Mouse (Mus musculus): Measurements from ENCODE around the gene Cldn10.

Gene Cldn10

DNA sequence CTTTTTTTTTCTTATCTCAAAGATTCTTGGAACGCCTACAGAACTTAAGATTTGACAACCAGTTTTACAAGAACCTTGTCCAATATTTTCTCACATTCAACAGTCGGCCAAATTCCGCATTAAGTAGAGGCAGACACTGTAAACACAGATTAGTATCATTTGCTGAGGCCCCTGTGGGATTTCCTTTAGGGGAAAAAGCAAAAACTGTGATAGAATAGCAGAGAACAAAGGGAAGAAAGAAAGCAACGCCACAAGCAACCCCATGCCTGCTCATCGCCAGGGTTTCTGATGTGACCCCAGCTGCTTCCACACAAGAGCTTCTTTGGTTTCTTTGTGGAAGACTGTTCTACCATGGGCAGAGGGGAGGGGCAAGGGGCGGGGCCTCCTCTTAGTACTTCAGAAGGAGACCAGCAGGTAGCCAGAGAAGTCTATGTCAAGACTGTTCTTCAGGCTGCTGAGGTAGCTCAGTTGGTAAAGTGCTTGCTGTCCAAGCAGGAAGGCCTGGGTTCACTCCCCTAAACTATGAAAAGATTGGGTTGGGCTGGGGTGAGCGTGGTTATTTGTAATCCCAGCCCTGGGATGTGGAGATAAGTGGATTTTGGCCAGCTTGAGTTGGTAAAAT lies 39.7 kb downstream of the Cldn10 start:
- DNase-seq (ENCODE audit: low read depth) = no peak

DNA sequence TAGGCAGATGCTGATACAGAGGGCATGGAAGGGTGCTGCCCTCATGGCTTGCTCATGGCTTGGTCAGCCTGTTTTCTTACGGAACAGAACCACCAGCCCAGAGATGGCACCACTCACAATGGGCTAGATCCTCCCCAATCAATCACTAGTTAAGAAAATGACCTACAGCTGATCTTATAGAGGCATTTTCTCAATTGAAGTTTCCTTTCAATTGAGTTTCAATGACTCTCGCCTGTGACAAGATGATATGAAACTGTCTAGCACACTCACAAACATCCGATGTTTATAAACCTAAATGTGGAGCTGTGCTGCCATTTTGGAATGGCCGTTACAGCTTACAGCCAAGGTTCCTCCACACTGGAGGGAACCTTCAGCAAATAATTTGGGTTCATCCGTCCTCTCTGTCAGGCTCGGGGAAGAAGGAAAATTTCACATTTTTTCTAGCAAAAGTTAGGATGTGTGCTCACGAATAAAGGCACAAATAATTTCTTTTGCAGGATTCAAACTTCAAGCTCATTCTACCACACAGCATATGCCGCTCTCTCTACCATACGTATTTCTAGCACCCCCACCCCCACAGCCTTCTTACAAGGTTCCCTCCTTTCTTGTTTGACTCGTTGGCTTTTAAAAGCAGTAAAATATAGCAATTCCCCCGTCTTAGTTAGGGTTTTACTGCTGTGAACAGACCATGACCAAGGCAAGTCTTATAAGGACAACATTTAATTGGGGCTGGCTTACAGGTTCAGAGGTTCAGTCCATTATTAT lies 41.8 kb downstream of the Cldn10 start:
- DNase-seq (ENCODE audit: low read depth) = no peak

DNA sequence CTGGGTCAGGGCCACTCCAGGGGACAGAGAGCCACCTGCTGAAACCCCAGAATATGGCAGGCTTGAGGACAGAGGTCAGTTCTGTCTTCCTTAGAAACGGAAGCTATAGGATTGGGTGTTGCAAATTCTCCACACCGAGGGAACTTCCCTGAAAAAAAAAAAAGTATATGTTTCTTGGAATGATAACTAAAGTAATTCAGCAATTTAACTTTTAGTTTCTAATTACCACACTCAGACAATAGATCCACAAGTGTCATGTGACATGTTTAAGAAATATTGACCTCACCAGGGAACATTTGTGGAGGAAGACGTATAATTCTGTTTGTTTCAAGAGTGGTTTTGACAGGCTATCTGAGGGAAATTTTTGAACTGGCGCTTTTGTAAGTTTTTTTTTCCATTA lies 43.9 kb downstream of the Cldn10 start:
- no peak for DNase-seq (ENCODE audit: low read depth)

DNA sequence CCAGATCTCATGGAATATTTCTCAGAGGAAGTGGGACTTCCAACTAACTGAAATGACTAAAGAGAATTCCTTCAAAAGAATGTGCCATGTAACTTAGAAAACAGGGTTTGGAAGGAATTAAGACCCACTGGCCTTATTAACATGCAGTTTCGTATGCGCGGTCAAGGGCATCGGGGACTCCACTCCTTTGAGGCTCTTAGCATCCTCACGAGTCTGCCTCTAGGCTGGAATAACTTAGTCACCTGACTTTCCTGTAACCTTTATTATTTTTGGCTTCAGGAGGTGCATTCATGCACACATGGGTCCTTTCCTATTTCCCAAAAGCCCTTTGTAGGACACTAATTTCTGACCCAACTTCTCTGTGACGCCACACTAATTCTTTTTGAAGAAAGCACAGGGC lies 45.5 kb downstream of the Cldn10 start:
- no peak for DNase-seq (ENCODE audit: low read depth)

DNA sequence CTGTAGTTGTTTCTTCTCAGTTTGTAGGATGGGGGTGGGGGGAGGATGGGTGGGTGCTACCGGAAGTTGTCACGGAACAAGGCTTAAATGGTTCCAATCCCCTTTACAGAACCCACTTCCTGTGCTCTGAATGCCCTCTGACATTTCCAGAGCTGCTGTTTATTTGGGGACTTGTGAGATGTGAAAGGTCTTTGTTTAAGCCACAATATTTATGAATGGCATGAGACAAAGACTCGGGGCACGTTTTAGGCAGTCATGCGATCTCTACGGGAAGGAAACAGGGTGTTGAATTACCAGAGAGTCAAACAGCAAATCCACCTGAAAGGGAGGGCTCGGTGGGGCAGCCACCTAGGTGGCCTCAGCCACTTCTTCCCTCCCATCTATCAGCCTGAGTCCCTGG lies 46.6 kb downstream of the Cldn10 start:
- peak; percentile 88 for DNase-seq (ENCODE audit: low read depth)

DNA sequence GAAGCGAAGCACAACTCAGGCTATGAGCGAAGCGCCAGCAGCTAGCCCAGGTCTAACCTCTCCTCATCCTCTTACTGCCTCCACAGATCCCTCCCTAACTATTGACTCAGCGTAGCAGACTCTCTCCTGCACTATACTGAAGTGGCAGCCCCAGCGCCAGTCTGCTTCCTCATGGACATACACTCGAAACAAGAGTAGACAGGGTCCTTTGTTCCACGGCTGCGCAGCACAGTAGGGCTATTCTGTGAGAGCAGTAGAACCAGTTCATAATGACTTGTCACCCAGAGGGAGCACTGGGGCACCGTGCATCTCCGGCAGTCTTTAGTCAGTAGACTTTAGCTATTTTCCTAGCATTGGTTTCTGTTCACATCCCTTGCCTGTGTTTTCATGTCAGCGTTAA lies 48.4 kb downstream of the Cldn10 start:
- DNase-seq (ENCODE audit: low read depth) = no peak

DNA sequence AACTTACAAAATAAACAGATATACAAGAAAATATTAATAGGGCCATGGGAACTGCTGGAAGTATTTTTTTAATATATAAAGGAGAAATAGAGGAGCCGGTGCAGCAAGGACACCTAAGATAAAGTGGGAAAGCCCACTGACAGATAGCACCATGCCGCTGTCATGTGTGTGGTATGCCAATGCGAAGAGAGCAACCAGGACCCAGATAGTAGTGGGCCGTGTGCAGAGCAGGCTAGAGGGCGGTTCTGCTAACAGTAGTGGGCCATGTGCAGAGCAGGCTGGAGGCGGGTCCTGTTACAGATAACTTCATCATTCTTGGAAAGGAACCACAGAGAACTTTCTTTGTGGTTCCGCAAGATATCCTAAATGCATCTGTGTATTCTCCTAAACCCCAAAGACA lies 49.0 kb downstream of the Cldn10 start:
- DNase-seq (ENCODE audit: low read depth) = no peak

DNA sequence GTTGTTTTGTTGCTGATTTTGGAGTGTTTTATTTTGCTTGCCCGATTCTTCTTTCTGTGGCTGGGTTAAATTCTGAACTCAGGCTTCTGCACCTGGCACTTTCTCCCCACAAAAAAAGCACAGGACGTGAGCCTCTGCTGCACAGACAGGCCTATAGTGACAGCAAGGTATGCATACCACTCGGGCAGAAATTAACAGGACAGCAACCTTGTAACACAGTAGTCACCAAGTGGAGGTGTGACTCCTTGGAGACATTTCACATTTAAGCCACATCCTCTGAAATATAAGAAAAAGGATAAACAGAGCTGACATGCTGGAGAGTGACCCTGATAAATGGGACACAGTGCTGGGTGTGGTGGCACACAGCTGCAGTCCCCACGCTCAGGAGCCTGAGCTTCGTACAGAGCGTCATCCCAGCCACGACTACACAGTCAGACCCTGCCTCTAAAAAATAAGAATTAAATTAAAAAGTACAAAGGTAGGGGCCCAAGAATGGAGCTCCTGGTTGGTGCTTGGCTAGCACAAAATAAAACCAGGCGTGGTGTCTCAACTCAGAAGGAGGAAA lies 50.9 kb downstream of the Cldn10 start:
- no peak for DNase-seq (ENCODE audit: low read depth)

DNA sequence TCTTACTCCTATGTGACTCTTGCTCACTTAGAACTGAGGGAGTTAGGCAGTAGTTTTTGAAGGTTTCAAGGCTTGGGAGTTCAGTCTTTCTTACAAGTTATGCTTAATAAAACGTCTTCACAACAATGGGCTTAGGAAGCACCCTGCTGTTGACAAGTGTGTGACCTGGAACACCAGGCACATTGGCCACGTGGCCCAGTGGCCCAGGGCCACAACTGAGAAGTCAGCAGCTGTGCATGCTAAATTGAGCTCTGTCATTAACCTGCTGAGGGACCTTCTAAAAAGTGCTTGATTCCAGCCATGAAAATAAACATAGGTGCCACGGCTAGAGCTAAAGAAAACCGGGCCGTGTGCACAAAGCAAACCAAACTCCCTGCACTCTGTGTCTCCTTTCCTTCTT lies 51.7 kb downstream of the Cldn10 start:
- no peak for DNase-seq (ENCODE audit: low read depth)

DNA sequence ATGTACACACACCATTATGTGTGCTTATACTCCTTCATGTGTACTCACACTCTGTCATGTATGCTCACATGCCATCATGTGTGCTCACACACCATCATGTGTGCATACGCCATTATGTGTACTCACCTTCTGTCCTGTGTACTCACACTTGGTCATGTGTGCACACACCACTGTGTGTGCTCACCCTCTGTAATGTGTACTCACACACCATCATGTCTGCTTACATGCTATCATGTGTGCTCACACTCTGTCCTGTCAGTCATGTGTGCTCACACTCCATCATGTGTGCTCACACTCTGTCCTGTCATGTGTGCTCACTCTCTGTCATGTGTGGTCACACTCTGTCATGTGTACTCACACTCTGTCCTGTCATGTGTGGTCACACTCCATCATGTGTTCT lies 52.3 kb downstream of the Cldn10 start:
- DNase-seq (ENCODE audit: low read depth) = no peak

DNA sequence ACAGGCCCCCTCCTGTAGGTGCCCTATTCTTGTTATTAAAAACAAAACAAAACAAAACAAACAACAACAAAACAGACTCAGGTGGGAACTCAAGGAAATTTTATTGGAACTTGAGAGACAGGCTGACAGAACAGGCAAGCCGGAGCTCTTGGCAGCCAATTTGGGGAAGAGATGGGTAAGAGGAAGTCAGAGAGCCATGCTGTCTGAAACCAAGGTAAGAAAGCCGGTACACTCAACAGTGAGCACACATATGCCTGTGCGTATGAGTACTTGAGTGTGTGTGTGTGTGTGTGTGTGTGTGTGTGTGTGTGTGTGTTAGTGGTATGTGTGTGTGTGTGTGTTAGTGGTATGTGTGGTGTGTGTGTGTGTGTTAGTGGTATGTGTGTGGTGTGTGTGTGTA lies 54.6 kb downstream of the Cldn10 start:
- DNase-seq (ENCODE audit: low read depth) = no peak

DNA sequence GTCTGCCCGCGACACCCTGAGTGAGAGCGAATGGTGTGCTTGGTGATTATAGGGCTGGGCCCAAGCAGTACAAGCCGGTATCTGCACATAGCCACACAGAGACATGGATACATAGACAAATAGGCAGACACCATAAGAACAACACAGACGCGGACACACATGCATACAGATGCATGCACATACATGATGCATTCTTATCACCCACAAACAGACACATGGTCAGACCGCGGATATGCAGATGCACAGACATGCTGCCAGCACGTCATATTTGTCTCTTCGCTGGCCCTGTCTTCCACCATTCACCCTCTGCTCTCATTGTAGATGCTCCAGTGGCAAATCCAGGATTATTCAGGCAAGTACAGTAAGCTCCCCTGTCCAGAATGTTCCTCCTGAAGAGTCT lies 59.1 kb downstream of the Cldn10 start:
- no peak for DNase-seq (ENCODE audit: low read depth)

DNA sequence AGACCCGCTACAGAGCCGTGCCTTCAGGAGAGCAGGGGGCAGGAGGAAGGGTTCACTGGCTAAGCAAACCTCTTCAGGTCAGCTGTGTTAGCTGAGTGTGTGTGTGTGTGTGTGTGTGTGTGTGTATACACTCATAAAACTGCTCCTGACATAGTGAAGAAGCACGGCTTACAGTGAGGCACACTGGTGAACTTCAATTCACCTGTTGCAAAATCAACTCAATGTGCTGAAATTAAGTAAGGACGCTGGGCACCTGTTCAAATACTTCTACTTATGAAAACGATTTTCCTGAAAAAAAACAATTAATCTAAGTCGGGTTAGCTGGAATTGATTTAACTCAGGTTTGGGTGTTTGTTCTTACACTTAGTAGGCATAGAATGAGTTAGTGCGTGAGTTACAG lies 60.5 kb downstream of the Cldn10 start:
- no peak for DNase-seq (ENCODE audit: low read depth)

DNA sequence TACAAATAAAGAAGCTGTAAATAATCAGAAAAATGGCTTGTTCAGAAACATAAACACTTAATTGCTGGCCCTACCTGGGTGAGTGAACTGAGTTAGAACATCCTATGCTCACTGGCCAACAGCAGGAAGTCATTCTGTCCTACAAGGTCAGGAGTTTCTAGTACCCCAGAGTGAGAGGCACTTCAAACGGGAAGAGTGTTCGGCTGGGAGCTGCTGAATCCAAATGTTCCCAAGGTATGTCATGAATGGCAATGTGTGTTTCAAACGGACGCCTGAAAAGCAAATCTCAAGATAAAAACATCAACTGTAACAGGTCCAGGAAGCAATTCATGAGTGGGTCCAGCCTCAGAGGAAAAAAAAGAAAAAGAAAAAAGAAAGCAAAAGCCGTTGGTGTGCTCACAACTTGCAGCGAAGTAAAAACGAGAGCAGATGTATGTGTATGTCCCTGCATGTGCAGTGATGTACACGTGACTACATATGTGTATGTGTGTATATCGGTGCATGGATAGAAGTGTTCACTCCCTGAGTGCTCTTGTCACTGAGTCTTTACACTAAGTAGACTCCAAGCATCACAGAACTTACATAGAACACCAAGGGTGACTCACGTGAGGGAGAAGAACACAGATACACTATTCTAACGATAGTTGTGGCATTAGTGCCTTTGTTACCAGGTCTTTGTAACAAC lies 62.4 kb downstream of the Cldn10 start:
- peak; percentile 57 for DNase-seq (ENCODE audit: low read depth)

DNA sequence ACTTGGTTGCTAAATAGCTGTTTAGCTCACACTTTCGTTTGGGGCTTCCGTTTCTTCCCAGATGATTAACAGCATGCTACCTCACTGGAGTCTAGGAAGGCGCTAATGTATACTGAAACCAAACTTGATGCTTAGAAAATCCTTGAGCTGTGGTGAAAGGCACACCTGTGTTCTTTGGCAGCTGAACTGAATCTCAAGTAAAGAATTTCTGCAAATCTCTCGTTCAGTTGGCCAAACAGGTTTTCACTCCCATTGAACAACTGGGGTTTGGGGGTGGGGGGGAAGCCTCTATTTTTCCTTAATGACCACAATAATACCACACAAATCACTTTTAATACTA lies 63.0 kb downstream of the Cldn10 start:
- DNase-seq (ENCODE audit: low read depth) = no peak

DNA sequence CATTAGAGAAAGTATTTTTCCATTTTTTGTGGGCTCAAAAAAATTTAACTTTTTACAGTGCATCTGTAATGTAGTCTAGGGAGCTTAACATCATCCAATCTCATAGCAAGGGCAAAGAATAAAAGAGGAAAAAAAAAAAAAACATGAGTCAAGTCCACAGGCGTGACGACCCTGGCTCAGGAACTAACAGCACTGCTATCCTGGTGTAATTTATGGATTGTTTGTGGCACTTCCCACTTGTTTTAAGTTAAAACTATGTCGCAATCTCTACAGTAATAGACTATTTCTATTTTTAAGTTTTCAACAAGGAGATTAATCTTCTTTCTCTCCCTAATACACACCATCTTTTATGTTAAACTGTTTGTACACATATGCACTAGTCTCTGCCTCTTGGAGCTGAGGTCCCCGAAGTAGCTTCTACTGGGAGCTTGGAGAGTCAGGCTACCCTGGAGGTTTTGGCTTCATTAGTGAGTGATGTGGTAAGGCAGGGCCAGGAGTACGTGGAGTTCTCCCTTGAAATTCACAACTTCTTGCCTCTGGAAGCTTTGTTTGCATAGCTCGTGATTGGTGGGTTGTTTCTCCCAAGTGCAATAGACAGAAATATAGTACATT lies 63.9 kb downstream of the Cldn10 start:
- DNase-seq (ENCODE audit: low read depth) = no peak

DNA sequence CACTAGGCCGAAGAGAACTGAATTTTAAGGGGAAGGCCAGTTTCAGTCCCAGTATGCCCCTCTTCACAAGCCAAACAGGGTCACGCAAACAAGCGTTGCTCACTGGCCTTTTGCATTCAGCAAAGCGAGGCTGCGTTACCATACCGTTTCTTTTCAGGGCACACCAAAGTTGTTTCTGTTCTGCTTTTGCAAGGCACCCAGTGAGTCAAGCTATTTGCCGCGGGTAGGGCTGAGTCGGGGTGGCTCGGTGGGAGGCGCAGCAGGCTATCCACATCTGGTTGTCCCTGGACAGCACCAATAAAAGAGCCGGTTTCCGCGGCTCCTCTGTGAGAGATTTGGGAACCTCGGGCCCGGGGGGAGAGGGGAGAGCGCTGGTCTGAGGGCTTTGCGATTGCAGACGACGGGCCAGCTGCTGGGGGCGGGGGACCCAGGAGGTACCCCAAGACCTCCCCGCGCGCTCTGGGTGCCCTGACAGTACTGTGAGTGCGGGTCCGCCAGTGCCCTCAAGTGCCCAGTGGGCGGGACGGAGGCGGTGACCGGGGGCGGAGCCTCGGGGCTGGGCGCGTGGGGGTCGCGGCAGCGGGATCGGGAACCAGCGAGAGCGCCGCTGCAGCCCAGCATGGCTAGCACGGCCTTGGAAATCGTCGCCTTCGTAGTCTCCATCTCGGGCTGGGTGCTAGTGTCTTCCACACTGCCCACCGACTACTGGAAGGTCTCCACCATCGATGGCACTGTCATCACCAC lies 66.8 kb downstream of the Cldn10 start:
- DNase-seq (ENCODE audit: low read depth) = peak; percentile 57

DNA sequence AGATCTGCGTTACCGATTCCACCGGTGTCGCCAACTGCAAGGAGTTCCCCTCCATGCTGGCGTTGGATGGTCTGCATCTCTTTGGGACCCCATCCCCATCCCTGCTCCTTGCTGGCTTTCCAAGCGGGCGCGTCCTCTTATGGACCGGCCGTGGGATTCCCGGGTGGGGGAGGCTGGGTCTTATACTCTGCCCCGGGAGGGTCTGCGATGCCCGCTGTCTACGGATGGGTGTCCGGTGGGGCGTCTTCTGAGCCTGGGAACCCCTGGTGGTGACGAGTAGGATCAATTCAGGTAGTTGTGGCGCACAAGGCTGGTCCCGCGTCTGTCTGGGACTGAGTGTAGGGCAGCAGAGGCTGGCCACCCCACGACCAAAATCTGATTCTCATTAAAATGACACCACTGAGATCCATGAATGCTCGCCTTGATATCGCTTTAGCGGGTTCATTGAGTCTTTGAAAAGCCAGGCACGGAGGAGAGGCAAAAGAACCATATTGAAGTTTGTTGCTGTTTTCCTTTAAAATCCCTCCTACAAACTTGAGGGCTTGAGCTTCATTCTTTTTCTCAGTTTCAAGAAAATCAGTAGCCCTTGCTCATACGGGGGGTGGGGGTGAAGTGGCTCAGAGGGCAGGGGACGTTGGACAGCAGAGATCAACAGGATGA lies 67.6 kb downstream of the Cldn10 start:
- peak; percentile 65 for DNase-seq (ENCODE audit: low read depth)

DNA sequence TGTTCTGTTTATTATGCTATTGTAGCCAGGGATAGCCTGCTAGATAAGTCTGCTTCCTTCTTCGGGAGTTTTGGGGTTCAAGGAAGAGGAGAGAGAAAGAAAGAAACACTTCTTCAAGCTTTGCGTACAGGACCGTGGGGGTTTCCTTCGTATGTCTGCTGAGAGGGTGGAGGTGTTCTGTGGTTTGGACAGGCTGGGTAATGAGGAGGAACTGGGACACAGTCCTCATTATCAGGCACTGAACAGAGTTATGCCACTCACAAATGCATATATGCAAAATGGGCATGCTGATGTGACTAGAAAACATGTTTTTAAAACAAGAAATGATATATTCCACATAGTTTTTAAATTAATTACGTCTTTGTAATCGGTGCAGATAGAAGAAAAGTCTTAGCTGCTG lies 68.9 kb downstream of the Cldn10 start:
- DNase-seq (ENCODE audit: low read depth) = no peak

DNA sequence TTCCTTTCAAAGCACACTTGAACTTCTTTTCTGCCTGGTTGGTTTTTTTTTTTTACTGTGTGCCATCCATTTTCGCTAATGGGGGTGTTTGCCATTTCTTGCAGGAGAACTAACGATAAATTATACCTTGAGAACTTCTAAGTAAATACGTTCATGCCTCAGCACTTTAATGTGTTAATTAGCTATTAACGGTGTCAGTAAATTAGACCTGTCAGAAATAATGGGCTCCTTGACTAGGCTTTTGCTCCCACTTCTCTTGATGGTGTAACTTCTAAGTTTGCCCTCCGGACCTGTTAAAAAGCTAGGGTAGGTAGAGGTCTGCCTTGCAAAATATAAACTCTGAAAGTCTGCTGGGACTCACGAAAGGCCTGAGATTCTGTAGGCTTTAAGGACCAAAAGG lies 70.6 kb downstream of the Cldn10 start:
- DNase-seq (ENCODE audit: low read depth) = no peak

DNA sequence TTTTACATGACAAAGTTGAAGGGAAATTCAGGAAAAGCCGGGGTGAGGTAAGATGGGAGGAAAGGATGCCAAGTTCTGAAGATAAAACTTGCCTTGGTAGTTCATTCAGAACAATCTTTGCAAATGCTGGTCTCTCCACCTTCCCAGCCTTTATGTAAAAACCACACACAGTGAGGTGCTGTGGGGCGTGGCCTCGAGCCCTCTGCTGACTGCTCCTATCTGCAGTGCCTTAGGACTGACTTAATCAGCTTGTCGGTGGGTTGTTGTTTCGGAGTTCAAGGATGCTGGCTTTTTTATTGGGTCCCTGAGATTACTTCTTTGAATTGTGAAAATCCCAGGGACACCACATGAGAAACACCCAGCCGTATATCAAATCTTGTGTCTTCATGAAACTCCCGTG lies 74.5 kb downstream of the Cldn10 start:
- peak; percentile 67 for DNase-seq (ENCODE audit: low read depth)

DNA sequence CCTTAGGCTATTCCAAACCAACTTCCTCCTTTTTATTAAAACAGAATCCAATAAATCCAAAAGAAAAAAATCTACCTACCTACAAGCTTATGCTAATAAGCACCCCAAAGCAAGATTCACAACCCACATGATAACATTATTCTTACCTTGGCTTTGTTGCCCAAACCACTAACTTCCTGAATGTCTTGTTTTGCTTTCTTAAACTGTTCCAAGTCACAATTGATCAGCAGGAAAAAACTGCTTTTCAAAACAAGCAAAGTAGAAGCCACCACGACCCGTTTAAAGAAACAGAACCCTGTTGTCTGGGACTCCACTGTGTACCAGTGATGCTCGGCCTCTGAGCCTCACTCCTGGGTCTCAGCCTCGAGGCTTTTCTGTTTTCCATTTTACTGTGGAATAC lies 77.2 kb downstream of the Cldn10 start:
- peak; percentile 74 for DNase-seq (ENCODE audit: low read depth)
